Mouse (Mus musculus): ENCODE data around the gene Olfml2a.
"Not testable (repeated sequence)": the region's sequence is repeated elsewhere in the genome, so short reads cannot be mapped to it uniquely, and the experiment has no call there.

The Olfml2a gene

DNA sequence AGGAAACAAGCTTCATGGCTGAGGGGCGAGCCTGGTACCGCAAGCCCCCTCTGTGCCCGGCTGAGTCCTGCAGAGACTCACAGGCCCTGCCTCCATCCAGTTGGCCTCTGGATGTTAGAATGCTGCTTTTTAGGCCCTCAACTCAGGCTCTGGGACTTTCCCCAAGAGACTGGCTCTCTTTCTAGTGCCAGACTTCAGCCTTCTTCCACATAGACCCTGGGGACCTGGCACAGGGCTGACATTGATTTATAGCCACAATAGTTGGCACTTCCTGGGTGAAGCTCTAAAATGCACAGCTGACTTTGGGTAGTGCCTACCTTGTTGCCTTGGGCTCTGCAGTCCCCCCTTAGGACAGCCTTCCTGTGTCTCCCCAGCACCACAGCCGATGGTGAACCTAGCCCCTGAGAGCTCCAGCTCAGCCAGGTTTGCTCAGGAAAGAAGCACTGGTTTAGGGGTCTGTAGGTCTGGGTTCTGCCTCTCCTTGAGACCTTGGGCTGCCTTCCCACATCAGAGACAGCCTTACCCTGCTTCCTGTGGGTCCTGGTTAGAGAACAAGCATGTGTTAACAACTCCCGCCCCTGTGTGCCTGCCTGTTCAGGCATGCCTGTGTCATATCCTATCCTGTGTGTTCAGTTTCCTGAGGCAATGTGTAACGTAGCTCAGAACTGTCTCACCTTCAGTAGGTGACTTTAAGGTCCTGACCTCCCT, 56.2 kb downstream of the Olfml2a start:
- no peak for DNase-seq

DNA sequence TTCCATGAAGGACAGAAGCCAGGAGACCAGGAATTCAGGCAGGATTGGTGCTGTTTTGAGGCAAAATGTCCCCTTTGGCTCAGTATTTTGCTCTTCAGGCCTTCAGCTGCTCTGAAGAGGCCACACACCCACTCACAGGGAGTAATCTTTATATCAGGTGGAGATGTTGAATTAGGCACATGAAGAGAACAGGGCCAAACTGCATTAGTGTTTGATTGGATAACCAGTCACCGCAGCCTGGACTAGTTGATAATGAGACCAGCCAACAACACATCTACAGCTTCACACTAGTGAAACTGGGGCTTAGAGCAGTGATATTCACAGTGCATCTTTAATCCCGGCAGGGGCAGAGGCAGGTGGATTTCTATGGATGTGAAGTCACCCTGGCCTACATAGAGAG, 57.2 kb downstream of the Olfml2a start:
- peak; percentile 28 for DNase-seq

DNA sequence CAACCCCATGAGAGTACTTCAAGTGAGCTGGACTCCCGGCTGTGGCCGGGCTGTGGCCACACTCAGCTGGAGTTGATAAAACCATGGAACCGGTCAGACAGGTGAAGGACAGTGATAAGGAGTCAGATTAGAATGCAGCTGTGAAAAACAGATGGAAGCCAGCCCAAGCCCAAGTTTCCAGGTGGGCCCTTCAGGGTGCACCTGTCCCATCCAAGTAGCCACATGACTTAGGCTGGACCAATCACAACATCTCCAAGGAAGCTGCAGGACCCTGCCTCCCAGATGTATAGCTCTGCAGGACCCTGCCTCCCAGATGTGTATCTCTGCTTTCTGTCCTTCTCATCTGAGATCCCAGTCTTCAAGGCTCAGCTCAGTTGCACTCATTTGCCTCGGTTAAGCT, 60.2 kb downstream of the Olfml2a start:
- no peak for DNase-seq

DNA sequence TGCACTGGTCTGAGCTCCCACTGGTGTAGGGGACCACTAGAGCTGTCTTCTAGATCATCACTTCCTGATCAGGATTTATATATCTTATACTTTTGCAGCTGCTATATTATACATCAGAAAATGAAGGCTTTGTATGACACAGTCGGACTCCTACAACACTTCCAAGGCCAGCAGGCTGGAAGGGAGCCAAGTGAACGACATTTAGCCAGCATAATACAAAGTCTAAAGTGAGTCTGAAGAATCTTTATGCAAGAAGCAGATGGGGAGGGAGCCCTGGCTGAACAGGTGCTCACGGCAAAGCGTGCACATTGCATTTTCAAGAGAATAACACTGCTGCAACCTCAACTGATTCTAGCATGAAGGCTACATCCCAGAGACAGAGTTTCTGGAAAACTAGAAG, 60.7 kb downstream of the Olfml2a start:
- DNase-seq: no peak

DNA sequence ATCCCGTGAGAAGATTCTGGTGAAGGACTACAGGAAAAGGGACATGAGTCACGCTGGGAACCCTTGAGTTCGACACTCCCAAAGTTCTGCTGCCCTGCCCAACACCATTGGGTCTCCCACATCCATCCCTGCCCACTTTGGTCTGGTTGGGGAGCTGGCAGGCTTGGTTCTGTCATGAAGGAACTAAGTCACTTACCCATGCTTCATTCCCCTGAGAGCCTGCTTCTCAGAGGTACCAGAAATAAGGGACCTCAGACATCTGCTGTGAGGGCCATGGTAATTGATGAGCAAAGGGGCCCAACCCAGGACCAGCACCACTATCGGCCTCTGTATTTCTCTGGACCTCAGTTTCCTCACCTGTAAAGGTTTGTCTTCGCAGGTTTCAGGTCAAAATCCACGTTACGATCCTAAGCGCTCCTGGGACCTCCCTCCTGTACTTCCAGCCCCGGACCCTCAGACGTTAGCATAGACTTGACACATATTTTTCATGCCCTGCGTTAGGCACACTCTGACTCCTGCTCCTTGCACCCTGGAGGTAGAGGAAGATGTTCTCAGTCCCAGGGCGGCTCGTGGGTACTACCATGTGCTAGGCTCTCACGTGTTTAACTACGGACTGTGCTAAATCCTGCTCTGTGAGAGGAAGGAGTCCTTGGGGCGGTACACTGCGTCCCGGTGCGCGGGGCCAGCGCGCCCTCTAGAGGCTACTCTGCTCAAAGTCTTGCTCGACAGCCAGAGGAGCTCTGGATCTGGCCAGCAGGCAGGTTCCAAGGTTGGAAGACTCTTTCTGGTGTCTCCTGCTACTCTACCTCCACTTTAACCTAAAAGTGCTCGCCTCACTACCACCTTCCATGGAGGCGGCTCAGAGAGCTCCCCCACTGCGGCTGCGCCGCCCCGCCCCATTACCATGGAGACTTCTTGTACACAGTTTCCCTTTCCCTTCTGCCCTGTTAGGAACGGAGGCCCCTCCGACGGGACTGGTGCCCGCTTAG, 65.9 kb downstream of the Olfml2a start, which contains the start of gene Wdr38:
Gene Wdr38 (plus strand): TSS at position 91 of the 989 bp plus-strand sequence.
- DNase-seq: peak; percentile 89

DNA sequence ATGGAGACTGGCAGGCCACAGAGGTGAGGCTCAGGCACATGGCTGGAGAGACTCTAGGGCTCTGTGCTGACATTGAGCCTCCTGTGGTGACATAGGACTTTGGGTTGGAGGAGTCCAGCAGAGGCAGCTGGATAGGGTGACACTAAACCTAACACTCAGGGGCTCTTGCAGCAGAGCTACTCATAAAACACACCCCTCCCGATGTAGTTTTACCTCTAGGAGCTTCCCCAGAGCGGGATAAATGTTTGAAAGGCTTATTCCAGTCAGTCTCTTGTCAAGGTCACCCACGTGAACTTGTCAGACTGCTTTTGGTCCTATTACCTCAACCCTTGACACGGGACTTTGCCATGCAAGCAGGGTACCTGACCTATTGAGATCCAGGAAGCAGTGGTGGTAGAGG, 67.6 kb downstream of the Olfml2a start:
- DNase-seq: no peak

DNA sequence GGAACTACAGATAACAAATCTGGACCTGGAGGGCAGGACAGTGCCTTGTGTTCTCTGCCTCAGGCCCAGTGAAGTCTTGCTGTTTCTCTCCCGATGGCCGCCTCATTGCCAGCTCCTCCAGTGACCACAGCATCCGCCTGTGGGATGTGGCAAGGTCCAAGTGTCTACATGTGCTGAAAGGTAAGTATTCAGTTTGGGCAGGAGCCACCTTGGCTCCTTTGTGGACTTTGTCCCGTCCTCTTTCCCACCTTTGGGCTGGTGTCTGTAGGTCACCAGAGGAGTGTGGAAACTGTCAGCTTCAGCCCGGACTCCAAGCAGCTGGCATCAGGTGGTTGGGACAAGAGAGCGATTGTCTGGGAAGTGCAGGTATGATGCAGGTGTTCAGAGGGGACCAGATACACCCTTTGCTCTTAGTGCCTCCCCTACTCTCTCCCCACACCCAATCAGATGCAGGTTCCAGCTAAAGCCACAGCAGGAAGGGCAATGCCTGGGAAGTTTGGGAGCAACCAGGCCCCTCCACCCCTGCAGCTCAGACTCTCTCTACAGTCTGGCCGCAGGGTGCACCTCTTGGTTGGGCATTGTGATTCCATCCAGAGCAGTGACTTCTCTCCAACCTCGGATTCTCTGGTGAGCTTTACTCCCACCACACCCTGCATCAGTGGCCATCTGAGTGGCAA, 68.3 kb downstream of the Olfml2a start:
- no peak for DNase-seq

DNA sequence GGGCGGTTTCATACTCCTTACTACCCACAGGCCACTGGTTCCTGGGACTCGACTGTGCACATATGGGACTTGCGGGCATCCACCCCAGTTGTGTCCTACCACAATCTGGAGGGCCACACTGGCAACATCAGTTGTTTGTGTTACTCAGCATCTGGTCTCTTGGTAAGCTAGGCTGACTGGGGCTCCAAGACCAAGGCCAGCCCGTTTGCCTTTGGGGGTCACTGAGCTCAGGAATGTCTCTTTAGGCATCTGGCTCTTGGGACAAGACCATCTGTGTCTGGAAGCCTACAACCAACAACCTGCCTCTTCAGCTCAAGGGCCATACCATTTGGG, 68.8 kb downstream of the Olfml2a start:
- no peak for DNase-seq

DNA sequence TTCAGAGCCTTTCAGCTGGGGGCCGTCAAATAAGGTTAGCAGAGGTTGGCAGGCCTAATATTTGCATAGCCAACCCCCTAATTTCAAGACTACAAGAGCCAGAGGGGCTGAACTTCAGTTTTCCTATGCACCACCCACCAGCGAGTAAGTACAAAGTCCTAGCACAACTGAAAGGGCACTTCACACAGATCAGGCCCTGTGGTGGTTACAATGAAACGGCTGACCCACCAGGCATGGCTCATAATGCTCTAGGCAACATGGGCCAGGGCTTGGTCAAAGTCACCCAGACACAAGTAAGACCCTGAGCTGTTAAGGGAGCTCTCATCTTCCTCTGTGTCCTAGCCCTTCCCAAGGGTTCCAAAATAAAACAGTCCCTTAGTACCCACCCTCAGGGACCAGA, 70.1 kb downstream of the Olfml2a start:
- DNase-seq: no peak

DNA sequence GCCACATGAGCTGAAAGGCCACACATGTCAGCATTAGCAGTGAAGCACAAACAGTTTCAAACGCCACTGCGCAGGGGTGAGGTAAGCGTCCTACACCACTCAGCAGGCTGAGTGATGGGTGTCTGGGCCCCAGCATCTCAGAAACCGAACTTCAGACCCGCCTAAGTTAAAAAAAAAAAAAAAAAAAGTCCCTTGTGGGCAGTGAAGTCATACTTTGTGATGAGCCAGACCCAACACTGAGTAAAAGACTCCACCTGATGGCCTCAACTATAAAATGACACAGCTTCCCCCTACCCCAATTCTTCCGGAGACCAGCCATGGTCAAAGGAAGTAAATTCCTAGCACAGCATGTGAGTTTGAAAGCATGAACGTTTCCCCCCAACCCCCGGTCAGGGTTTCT, 71.3 kb downstream of the Olfml2a start:
- no peak for DNase-seq

DNA sequence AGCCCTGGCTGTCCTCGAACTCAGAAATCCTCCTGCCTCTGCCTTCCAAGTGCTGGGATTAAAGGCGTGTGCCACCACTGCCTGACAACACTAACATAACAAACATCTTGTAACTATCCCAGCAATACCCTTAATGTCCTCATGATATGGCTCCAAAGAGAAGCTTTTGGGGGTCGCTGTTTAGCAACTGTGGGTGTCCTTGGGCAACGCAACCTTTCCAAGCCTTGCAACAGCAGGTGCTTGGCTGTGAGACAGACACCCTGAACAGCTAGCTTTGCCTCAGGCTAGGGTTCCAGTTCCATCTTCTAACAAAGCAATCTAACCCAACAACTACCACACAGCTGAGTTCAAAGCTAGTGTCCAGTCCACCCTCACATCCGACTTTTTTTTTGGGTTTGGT, 71.7 kb downstream of the Olfml2a start:
- DNase-seq: no peak

DNA sequence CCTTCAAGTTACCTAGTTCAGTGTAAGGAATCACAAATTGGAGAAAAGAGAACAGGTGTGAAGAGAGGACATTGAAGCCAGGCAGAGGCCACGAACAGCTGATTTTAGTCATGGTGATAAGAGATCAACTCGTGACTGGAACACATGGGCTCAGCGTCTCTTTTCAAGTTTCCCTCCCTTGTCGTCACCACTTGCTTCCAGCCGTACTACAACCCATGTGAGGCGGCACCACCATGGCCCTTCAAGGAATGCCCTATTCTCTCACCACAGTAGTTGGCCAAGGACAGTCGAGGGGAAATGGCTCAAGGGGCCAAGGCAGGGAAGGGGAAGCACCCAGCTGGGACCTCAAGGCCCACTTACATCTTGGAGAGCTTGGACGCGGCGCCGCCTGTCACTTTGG, 72.6 kb downstream of the Olfml2a start:
- no peak for DNase-seq

DNA sequence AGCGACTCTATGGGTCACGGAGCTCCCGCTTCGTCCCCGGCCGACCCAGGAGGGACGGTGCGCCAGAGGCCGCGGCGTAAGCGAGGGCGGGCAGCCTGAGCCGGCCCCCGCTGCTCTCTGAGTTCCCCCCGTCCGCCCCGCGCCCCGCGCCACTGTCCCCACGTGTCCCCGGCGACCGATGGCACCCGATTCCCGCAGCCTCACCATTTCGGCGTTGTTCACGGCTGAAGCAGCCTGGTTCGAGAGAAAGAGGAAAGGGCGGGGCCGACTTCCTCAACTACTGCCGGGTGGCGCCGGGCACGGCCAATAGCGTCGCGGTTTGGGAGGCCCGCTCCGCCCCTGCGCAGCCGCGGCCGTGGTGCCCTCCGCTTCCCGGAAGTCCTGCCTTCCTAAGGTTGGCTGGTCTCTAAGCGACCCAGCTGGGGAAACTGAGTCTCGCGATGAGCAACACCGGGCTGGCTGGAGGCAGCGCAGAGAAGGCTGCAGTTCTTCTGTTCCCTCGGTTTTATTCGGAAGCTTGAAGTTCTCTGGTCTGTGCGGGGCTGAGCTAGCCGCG, 73.2 kb downstream of the Olfml2a start, which contains the start of gene Arpc5l:
Gene Arpc5l (plus strand): TSS at position 469 of the 556 bp plus-strand sequence.
- DNase-seq: peak; percentile 94

DNA sequence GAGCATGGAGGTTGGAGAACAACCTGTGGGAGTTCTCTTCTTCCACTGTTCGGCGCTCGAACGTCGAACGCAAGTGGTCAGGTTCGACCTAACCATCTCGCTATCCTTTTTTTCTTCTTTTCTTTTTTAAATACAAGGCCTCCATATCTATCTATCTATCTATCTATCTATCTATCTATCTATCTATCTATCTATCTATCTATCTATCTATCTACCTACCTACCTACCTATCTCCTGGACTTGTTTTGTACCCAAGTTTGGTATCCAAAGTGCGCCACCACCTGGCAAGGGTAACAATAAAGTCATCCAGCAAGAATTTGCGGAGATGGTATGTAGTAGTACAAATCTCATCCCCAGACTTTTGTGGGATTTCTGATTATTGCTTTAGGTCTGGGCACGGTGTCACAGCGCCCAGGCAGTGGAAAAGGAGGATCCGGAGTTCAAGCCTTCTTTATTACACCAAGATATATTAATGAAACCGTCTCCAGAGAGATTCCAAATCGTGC, 73.8 kb downstream of the Olfml2a start, which contains the start of gene Rpl35:
Gene Rpl35 (minus strand): TSS at position 51 of the 506 bp plus-strand sequence.
- DNase-seq: peak; percentile 79

DNA sequence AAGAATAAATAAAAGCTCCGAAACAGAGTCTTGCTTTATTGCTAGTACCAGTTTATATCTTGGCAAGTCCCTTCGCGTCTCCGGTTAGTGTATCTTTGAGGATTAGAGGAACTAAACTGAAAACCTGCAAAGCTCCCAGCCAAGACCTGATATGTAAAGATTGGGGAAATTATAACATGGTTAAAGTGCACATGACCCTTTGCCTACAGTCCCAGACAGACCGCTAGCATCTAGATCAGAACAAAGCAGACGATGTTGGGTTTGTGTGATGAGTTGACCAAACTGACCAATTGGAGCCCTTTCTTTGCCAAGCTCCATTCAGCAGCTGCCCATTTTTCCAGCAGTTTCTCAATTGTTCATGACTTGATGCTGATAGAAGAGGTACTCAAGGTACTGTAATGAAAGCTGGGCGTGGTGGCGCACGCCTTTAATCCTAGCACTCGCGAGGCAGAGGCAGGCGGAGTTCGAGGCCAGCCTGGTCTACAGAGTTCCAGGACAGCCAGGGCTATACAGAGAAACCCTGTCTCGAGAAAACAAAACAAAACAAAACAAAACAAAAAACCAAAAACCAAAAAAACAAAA, 74.5 kb downstream of the Olfml2a start:
- DNase-seq: no peak

DNA sequence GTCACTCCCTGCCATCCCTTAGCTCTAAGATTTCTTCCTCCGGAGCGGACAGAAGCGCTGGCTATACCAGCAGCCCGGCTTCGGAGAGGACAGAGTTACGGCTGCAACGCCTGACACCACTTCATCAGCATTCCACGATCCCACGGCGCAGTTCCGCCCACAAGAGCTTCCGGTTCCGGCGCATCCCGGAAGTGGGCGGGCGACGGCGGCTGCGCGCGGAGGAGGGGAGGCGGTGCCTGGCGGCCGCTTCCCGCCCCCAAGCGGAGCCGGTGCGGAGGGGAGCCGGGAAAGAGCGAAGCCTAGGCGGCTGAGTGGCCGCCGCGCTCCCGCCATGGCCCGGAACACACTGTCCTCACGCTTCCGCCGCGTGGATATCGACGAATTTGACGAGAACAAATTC, 76.1 kb downstream of the Olfml2a start:
- peak; percentile 95 for DNase-seq

DNA sequence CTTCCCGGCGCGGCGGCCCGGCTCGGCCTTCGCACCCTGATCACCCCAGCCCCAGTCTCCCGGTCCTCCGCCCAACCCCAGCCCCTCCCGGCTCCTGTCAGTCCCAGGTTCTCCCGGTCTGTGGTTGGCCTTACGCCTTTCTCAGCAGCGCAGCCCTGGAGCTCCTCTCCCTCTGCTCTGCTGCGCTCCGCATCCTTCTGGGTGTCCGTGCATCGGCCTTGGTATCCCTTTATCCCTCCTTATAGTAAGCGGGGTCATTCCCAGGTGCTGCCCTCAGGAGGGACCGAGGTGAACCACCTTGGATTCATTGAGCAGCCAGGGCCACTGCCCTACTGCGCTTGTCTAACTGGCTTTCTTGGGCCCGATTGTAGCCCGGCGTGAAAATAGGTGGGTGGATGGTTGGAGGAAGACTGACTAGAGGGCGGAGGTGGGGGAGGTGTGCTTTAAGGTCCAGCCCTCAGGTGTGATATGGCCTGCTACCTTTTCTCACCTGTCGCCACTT, 76.6 kb downstream of the Olfml2a start:
- peak; percentile 52 for DNase-seq

DNA sequence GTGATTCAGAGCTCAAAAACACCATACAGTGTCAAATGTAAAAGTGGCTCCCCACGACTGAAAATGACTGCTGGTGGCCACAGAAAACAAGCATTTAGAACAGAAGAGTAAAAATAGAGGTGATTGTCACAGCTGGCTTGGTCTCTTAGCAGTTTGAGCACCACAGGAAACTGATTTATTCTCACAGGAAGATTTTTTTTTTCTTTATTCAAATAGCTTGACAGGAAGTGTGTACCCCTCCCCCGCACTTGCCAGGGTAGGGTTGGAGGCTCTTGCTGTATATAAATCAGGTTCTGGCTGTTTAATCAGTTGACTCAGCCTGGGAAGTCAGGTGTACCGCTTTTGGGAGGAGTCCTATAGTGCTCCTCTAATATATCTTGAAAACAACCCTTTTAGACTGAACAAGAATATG, 77.2 kb downstream of the Olfml2a start:
- DNase-seq: no peak

DNA sequence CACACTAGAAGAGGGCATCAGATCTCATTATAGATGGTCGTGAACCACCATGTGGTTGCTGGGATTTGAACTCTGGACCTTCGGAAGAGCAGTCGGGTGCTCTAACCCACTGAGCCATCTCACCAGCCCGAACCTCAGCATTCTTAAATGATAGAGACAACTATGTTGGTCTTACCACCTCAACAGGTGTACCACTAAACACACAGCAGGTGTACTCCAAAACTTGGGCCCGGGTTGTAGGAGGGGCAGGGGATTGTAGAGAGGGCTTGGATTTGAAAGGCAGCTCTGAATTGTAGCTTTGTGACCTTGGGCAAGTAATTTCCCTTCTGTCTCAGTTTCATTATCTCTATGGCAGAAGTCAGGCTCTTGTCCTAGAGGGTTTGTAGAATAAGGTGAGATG, 78.4 kb downstream of the Olfml2a start:
- not testable (repeated sequence) for DNase-seq

DNA sequence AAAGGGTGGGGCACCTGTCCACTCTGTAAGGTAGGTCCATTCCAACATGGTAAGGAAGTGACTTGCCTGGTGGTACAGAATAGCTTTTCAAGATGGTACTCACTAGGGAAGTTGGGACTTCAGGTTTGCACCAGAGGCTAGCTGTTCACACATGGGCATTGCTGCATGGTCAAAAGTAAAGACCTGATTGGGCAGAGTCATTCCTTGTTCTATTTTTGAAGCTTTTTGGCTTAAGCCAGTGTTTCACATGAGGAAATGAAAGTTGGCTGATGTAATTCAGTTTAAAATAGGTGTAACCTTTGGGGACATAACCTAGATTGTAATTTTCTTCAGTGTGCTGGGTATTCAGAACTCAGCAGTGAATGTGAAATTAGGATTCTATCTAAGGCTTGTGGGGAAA, 79.5 kb downstream of the Olfml2a start:
- DNase-seq: no peak

DNA sequence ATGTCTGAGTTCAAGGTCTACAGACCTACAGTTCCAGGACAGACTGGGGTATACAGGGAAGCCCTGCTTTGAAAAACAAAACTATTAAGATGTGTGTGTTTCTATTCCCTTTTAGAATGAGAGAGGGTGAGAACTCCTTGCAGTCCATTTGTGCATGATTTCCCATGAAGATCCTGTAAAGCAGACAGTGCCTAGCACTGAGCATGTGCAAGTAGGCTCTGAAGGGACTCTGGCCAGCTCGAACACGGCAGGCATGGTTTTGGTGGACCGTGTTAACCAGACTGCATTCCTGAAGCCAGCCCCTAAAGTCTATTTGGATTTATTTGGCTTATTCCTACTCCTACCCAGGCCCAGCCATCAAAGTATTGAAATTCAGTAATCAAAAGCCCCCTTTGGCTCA, 80.2 kb downstream of the Olfml2a start:
- no peak for DNase-seq

DNA sequence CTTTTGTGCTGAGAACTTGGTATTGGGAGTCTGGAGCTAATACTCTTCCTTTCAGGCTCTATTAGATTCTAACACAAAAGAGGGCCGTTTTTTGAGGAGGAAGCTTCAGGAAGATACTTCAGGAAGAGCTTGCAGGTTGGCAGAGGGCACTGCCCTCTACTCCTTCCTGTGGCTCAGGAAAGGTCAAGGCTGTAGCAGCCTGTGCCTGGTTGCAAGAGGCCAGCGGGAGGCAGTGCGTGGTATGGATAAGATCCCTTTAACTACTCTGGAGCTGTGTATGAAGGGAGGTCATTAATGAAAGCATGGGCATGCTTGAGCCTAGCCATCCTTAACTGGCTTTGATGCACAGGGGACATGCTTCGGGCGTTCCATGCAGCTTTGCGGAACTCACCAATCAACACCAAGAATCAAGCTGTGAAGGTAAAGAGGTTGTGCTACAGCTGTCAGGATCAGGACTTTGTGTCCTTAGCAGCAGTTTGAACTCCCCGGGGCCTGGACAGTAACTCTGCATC, 81.0 kb downstream of the Olfml2a start:
- DNase-seq: no peak
